Mouse (Mus musculus) midbrain, embryonic 13.5 days (tissue): ENCODE data around the gene Spry2. TPM values are rescaled to one million over a fixed set of nuclear protein-coding genes. Genes with fewer than 3 reads are reported as not detected.

ENCODE experiments used
- ATAC-seq: fragments of 200-750 bp; cut with Nextera tagmentation; 2 replicates; pipeline ENCODE4 v1.8.0; 2017; ENCODE audit warnings: mild to moderate bottlenecking, moderate TSS enrichment, moderate library complexity
- H3K27ac ChIP-seq: fragments of 300-500 bp; sonication (generic); 2 replicates; pipeline ENCODE4 v1.5.1; 2015; ENCODE audit warnings: inconsistent platforms, mild to moderate bottlenecking, moderate library complexity
- H3K27me3 ChIP-seq: fragments of 300-500 bp; sonication (generic); 2 replicates; pipeline ENCODE4 v1.6.1; 2015; ENCODE audit warnings: mild to moderate bottlenecking, inconsistent platforms
- H3K36me3 ChIP-seq: fragments of 300-500 bp; sonication (generic); 2 replicates; pipeline ENCODE4 v1.6.1; 2015; ENCODE audit warnings: mild to moderate bottlenecking, inconsistent platforms
- H3K4me1 ChIP-seq: fragments of 300-500 bp; sonication (generic); replicated peaks from 2 replicates; pipeline ENCODE4 v1.6.1; 2015; ENCODE audit warnings: inconsistent platforms
- H3K4me2 ChIP-seq: fragments of 300-500 bp; sonication (generic); replicated peaks from 2 replicates; pipeline ENCODE4 v1.6.1; 2015; ENCODE audit warnings: moderate library complexity, mild to moderate bottlenecking, inconsistent platforms
- H3K4me3 ChIP-seq: fragments of 300-500 bp; sonication (generic); replicated peaks from 2 replicates; pipeline ENCODE4 v1.5.1; 2015; ENCODE audit warnings: mild to moderate bottlenecking, inconsistent platforms
- H3K9ac ChIP-seq: fragments of 300-500 bp; sonication (generic); replicated peaks from 2 replicates; pipeline ENCODE4 v1.6.1; 2015; ENCODE audit warnings: mild to moderate bottlenecking, inconsistent platforms
- H3K9me3 ChIP-seq: fragments of 300-500 bp; sonication (generic); 2 replicates; pipeline ENCODE4 v1.6.1; 2016; ENCODE audit warnings: mild to moderate bottlenecking, inconsistent platforms
- WGBS: fragments of 180-500 bp; shearing (Covaris S2); methylation state at CpG from one replicate; pipeline ENCODE4 v1.1.7; 2015; 5-methylcytosine and 5-hydroxymethylcytosine counted together
- polyA plus RNA-seq: library from polyadenylated mRNA; unstranded; fragments of >200 nt; fragmentation: Nextera tagmentation; extraction: Ambion mirVana; gene quantifications from 2 replicates; pipeline ENCODE4 v1.2.1, GENCODE M21; 2015

Spry2 gene
- polyA plus RNA-seq, 1 experiment from 2014 or later: 26.9 TPM

DNA sequence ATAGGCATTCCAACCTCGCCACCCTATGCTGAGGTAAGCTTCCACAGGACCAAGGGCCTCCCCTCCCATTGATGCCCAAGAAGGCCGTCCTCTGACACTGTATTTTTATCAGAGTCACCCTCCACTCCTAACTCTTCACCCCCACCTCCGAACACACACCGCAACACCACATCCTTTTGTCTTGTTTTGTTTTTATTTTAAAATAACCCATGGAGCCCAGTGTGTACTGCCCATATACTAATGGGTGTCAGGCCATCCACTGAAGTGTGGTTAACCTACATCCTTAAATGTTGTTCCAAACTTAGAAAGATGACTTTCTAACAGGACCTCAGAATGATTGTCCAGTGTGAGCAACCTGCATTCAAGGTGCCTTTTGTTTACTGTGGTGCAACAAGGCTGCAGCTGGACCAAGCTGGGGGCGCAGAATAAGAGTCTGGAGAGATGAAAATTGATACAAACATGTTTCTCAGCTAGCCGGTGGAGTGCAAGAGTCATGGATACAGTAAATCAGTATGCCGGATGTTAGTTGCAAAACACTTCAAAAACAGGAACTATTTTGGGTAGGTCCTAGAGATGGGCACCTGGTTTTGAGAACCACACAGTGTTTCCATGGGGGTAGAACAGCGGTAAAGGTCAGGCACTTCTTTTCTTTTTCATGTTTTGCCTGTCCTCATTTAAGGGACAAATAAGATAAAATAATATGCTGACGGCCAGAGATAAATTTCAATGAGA, 9.8 kb downstream of the Spry2 start:
- Histone ChIP-seq H3K36me3 (no peaks in the 10 kb centered on the region), H3K27ac (no peak overlapping the region), H3K4me1 (no peaks in the 10 kb centered on the region), H3K9me3 (no peaks in the 10 kb centered on the region), H3K27me3 (no peaks in the 10 kb centered on the region), H3K4me3 (no peak overlapping the region), H3K9ac (no peak overlapping the region), H3K4me2 (no peak overlapping the region)
- ATAC-seq: no peak
- 93% methylated on average over 9 of the region's 9 CpGs for WGBS

- H3K9ac ChIP-seq: no peak overlapping the region
- no peak overlapping the region for H3K4me2 ChIP-seq
- no peak overlapping the region for H3K27ac ChIP-seq
- no peaks in the 10 kb centered on the region for H3K4me1 ChIP-seq
- no peak overlapping the region for H3K4me3 ChIP-seq
- H3K9me3 ChIP-seq: no peaks in the 10 kb centered on the region
- no peaks in the 10 kb centered on the region for H3K36me3 ChIP-seq
- 88% methylated on average over 6 of the region's 6 CpGs for WGBS
- H3K27me3 ChIP-seq: no peaks in the 10 kb centered on the region
- no peak for ATAC-seq
Observed at GRCm38 (mm10) chr14:105885249-105885648, 11.4 kb downstream of the Spry2 start.

GRCm38 (mm10) chr14:105883215-105883614, 13.4 kb downstream of the Spry2 start:
- Histone ChIP-seq H3K9ac (no peak overlapping the region), H3K9me3 (no peaks in the 10 kb centered on the region), H3K36me3 (no peaks in the 10 kb centered on the region), H3K27ac (no peak overlapping the region), H3K4me2 (no peak overlapping the region), H3K4me3 (no peak overlapping the region), H3K27me3 (no peaks in the 10 kb centered on the region), H3K4me1 (no peaks in the 10 kb centered on the region)
- WGBS: 84% methylated on average over 6 of the region's 6 CpGs
- ATAC-seq: no peak

DNA sequence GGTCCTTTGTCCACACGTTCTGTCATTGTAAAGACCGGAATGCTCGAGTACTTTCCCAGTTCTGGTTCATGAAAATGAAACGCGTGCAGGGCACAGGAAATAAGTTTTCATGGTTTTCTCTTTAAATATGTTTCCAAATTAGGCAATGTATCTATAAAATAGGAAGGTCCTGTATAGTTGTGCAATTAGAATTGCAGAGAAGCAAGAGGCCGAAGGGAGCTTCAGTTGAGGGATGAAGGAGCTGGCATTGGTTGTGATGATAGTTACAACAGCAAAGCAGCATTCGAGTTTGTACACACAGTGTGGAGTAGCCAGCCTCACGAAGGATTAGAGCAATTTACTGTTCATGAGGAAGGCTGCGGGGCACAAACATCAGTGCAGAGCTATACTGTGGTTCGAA, 18.3 kb downstream of the Spry2 start:
- WGBS: 83% methylated on average over 10 of the region's 10 CpGs
- Histone ChIP-seq H3K27me3 (no peaks in the 10 kb centered on the region), H3K9me3 (no peaks in the 10 kb centered on the region), H3K4me1 (no peaks in the 10 kb centered on the region), H3K4me2 (no peak overlapping the region), H3K36me3 (no peaks in the 10 kb centered on the region), H3K27ac (no peak overlapping the region), H3K9ac (no peak overlapping the region), H3K4me3 (no peak overlapping the region)
- ATAC-seq: no peak

DNA sequence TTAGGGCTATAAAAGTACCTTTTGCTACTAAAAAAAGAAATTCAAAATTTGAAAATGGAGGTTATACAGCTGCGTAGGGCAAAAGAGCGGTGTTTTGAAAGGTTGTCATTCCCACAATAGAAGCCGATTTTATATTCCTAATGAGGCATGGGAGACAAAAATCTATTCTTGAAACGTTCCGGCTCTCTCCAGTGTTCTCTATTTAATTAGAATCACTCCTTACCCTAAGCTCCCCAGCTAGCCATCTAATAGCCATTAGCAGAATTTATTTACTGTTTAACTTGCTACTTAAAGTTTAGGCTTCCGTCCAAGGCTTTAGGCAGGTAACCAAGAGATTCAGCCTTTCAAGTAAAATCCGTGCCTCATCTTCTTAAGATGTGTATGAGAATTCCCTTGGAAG, 20.2 kb downstream of the Spry2 start:
- Histone ChIP-seq H3K4me2 (no peak overlapping the region), H3K4me1 (no peaks in the 10 kb centered on the region), H3K27ac (no peak overlapping the region), H3K4me3 (no peak overlapping the region), H3K36me3 (no peaks in the 10 kb centered on the region), H3K27me3 (no peaks in the 10 kb centered on the region), H3K9me3 (no peaks in the 10 kb centered on the region), H3K9ac (no peak overlapping the region)
- 49% methylated on average over 7 of the region's 7 CpGs for WGBS
- ATAC-seq: no peak

- Histone ChIP-seq H3K27me3 (no peaks in the 10 kb centered on the region), H3K4me3 (no peak overlapping the region), H3K4me1 (no peaks in the 10 kb centered on the region), H3K27ac (no peak overlapping the region), H3K9me3 (no peaks in the 10 kb centered on the region), H3K4me2 (no peak overlapping the region), H3K36me3 (no peaks in the 10 kb centered on the region), H3K9ac (no peak overlapping the region)
- 83% methylated on average over 14 of the region's 14 CpGs for WGBS
- ATAC-seq: no peak
Observed at GRCm38 (mm10) chr14:105870370-105870936, 26.2 kb downstream of the Spry2 start.

GRCm38 (mm10) chr14:105865381-105865938, 31.2 kb downstream of the Spry2 start:
- Histone ChIP-seq H3K27ac (no peak overlapping the region), H3K27me3 (no peaks in the 10 kb centered on the region), H3K4me3 (no peak overlapping the region), H3K9me3 (0 out of 2 replicates have a peak, but pooled peaks cover 5% of the 10 kb centered on the region), H3K4me2 (no peak overlapping the region), H3K9ac (no peak overlapping the region), H3K36me3 (no peaks in the 10 kb centered on the region), H3K4me1 (no peaks in the 10 kb centered on the region)
- ATAC-seq: no peak
- WGBS: 91% methylated on average over 5 of the region's 5 CpGs

- no peaks in the 10 kb centered on the region for H3K4me1 ChIP-seq
- ATAC-seq: no peak
- H3K9ac ChIP-seq: no peak overlapping the region
Observed at GRCm38 (mm10) chr14:105862199-105862598, 34.4 kb downstream of the Spry2 start.

DNA sequence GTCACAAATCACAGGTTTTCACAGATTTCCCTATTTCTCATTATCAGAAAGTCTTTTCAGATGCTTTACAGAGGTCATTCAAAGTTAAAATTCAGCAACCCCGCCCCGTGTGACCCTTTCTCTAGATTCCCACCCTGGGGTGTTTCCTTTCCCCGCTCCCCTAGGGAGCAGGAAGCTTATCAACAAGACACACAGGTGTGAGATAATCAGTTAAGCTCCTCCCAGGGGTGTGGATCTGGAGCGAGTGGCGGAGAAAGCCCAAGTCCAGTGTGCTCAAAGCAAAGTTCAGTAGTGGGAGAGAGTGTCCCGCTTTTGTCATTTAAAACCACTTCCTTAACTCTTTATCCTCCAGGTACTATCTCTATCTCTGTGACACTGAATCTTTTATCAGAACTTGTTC, 35.7 kb downstream of the Spry2 start:
- WGBS: 45% methylated on average over 6 of the region's 6 CpGs
- Histone ChIP-seq H3K27me3 (no peaks in the 10 kb centered on the region), H3K9me3 (0 out of 2 replicates have a peak, but pooled peaks cover 5% of the 10 kb centered on the region), H3K4me1 (no peaks in the 10 kb centered on the region), H3K9ac (no peak overlapping the region), H3K27ac (no peak overlapping the region), H3K4me2 (no peak overlapping the region), H3K4me3 (no peak overlapping the region), H3K36me3 (no peaks in the 10 kb centered on the region)
- ATAC-seq: no peak

More at GRCm38 (mm10) chr14:105862199-105862598, 34.4 kb downstream of the Spry2 start:
- 68% methylated on average over 11 of the region's 11 CpGs for WGBS
- no peaks in the 10 kb centered on the region for H3K27me3 ChIP-seq
- H3K27ac ChIP-seq: no peak overlapping the region
- H3K4me2 ChIP-seq: no peak overlapping the region
- H3K36me3 ChIP-seq: no peaks in the 10 kb centered on the region
- H3K4me3 ChIP-seq: no peak overlapping the region
- H3K9me3 ChIP-seq: 0 out of 2 replicates have a peak, but pooled peaks cover 5% of the 10 kb centered on the region

DNA sequence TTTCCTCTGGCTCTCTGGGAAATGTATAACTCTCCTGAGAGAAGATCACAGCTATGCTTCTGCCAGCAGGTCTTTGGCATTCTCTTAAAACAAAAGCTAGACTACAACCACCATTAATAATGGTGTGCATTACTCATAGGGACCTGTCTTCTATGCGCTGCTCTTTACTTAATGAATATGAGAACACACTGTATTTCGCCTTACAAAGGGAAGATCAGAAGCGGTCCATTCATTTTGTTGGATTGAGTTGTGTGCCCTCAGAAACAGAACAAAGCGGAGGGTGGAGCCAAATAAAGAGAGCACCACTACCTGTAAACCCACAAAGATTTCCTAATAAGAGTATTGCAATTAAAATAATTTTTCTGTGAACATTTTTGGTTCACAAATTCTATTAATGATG, 36.3 kb downstream of the Spry2 start:
- no peak overlapping the region for H3K9ac ChIP-seq
- ATAC-seq: no peak
- H3K27me3 ChIP-seq: no peaks in the 10 kb centered on the region
- no peaks in the 10 kb centered on the region for H3K36me3 ChIP-seq
- H3K4me1 ChIP-seq: no peaks in the 10 kb centered on the region
- 0 out of 2 replicates have a peak, but pooled peaks cover 5% of the 10 kb centered on the region for H3K9me3 ChIP-seq
- no peak overlapping the region for H3K27ac ChIP-seq
- WGBS: 84% methylated on average over 4 of the region's 4 CpGs
- no peak overlapping the region for H3K4me2 ChIP-seq
- no peak overlapping the region for H3K4me3 ChIP-seq

- Histone ChIP-seq H3K36me3 (no peaks in the 10 kb centered on the region), H3K4me2 (no peak overlapping the region), H3K4me3 (no peak overlapping the region), H3K27me3 (no peaks in the 10 kb centered on the region), H3K9ac (no peak overlapping the region), H3K9me3 (0 out of 2 replicates have a peak, but pooled peaks cover 5% of the 10 kb centered on the region), H3K27ac (no peak overlapping the region), H3K4me1 (no peaks in the 10 kb centered on the region)
- 22% methylated on average over 2 of the region's 2 CpGs for WGBS
- no peak for ATAC-seq
Observed at GRCm38 (mm10) chr14:105859876-105860275, 36.7 kb downstream of the Spry2 start.

GRCm38 (mm10) chr14:105859368-105859767, 37.3 kb downstream of the Spry2 start:
- H3K9ac ChIP-seq: no peak overlapping the region
- H3K36me3 ChIP-seq: no peaks in the 10 kb centered on the region
- H3K4me2 ChIP-seq: no peak overlapping the region
- H3K4me1 ChIP-seq: no peaks in the 10 kb centered on the region
- no peak overlapping the region for H3K27ac ChIP-seq
- H3K27me3 ChIP-seq: no peaks in the 10 kb centered on the region
- 0 out of 2 replicates have a peak, but pooled peaks cover 5% of the 10 kb centered on the region for H3K9me3 ChIP-seq
- no peak for ATAC-seq
- H3K4me3 ChIP-seq: no peak overlapping the region
- WGBS: 11% methylated on average over 4 of the region's 4 CpGs
